Mouse (Mus musculus) CD8-positive naive resting alpha-beta T cell, adult 2 months (primary cell): Measurements from ENCODE around the gene Pfkfb3.
A peak's percentile ranks its signal among the peaks of the same experiment; 100 is the strongest.

Experiments used
- DNase-seq, 2 experiments: peaks; one replicate each; pipeline ENCODE4 v3.0.0; 2022; ENCODE audit warnings: low read depth in 2 of 2, low spot score in 2 of 2

Pfkfb3 gene

GRCm38 (mm10) chr2:11553471-11554400 lies at the start of gene Pfkfb3:
Gene Pfkfb3 (minus strand): TSS chr2:11554077.
- peak; percentile 75 to 79 for DNase-seq

DNA sequence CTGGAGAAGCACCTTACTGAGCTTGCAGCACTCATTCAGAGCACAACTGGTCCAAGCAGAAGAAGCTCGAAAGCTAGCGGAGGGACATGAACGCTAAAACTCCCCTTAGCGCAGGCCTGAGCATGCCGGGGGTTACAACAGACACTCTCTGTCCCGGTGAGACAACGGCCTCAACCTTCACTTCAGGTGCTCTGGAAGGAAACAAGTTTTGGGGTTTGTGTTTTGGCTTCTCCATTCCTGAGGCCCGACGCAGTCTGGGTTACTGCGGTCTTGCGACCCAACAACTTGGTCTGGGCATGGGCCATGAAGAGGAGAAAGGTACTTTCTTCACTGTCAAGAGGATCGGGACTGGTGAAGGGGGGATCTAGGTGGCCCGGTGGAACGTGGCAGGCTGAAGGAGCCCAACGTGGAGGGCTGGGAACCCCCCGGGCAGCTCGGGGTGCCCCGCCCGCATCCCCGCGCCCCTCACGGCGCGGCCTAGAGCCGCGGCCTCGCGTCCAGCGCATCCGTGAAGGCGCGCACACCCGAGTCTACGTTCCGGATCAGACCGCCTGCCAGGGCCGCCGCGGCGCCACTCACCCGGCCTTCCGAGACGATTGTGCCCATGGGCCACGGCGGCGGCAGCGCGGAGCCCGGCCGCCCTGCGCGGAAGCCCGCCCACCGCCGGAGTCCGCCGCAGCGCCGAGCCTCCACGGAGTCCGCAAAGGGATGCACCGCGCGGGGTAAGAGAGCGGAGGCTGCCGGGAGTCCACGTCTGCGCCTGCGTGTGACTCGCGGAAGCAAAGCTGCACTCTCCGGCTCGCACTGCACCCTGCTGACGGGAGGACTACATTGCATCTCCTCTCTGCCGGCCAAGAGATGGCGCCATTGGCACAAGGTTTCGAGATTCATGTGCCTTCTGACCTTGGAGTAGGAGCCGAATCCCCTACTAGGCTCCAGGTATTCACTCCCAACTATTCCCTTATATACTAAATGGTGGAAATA lies 48.9 kb upstream of the Pfkfb3 start:
- peak; percentile 94 to 95 for DNase-seq

DNA sequence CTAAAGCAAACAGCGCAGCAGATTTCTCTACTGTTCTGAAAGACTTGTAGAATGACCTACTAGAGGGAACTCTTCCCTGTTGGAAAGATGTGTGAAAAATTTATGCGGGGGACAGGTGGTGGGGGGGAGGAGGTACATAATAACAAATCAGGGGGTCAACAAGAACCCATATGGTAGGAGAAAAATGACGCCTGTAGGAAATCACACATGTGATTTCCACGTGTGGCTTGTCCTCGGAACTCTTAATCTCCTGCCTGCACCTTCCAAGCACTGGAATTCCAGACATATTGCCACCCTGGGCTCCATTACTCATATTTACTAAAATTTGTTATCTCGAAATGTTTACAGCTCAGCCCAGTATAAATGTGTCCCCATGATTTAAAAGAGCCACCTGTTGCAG lies 47.9 kb upstream of the Pfkfb3 start:
- DNase-seq = no peak

- DNase-seq = no peak
Measured at GRCm38 (mm10) chr2:11597906-11598305, 44.0 kb upstream of the Pfkfb3 start.

DNA sequence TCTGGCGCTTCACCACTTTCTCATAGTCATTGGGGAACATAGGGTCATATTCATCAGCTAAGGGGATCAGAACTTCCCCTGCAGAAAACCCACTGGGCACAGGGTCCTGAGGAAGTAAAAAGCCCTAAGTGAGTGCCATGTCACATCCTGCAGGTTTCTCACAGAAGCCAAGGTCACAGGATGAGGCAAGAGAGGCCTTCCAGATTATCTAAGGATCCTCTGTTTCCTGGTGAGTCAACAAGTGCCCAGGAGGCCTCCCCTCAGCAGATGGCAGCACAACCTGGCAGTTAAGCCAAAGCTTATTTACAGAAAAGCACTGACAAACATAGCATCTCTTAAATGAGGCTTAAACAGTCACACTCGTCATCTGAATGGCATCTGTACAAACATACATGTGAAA lies 42.8 kb upstream of the Pfkfb3 start:
- no peak for DNase-seq

DNA sequence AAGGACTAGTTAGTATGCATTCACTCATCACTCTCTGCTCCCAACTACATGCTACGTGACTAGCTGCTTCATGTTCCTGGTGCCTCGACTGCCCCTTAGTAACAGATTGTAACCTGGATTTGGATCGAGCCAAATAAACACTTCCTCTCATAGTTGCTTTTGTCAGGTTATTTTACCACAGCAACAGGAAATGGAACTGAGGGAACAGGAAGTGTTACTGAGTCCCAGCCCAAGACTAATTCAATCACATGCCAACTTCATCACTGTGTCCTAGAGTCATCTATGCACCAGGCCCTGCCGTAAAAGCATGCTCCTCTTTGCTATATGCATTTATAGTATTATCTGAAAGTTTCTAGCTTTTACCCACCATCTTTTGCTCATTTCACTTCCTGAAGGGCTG lies 34.1 kb upstream of the Pfkfb3 start:
- DNase-seq = no peak

DNA sequence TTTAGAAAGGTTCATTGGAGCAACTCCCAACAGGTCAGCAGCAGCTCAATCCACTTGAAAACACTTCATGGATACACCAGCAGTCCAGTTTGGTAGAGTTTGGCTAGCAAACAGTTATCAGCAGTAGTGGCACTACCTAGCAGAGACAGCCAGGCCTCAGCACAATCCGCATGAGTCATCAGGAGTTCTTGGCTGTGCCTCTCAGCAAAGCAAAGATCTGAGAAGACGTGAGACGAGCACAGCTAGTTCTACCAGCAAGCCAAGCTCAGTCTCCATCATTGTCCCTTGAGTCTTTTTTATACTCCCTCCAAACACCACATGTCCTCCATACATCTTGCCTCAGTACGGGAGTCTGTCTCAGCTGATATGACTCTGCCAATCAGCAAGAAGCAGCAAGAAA lies 25.5 kb upstream of the Pfkfb3 start:
- no peak for DNase-seq

DNA sequence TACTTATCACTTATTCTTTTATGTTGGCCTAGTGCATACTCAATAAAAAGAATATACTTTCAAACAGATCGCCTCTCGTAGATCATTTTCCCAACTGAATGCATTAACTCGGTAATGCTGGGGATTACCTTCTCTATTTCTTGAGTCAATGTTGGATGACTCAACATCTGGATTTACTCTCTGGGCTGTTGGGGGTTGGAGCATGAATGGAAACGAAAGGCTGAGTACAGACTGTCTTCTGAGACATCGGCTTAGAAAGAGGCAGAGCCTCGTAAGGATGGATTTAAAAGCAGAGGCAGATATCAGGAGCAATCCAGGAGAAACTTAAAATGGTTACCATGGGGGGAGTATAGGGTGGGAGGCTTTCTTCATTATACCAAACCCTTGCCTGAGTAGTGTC lies 24.3 kb upstream of the Pfkfb3 start:
- no peak for DNase-seq

- no peak for DNase-seq
Measured at GRCm38 (mm10) chr2:11573684-11574083, 19.8 kb upstream of the Pfkfb3 start.

- DNase-seq = no peak
Measured at GRCm38 (mm10) chr2:11571004-11571535, 17.2 kb upstream of the Pfkfb3 start.

- DNase-seq = no peak
Measured at GRCm38 (mm10) chr2:11568471-11568870, 14.6 kb upstream of the Pfkfb3 start.

DNA sequence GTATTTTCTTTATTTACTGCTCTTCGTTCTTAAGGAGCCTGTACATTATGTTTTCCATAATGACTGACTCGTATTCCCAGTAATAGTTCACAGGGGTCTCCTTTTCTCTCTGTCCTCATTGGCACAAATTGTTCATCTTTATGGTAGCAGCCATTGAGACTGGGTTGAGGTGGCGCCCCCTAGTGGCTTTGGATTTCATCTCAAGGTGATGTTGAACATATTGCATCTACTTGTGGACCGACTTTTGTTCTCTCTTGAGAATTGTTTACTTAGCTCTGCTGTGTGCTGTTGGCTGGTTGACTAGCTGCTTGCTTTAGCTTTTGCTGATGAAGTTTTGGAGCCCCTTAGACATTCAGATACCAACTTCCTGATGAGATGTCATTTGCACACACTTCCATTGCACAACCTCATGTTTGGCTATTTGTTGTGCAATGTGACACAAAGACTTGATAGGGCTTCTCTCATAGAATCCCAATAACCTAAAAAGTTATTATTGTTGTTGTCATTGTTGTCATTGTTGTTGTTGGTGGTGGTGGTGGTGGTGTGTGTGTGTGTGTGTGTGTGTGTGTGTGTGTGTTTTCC lies 14.0 kb upstream of the Pfkfb3 start:
- peak; percentile 67 to 74 for DNase-seq

DNA sequence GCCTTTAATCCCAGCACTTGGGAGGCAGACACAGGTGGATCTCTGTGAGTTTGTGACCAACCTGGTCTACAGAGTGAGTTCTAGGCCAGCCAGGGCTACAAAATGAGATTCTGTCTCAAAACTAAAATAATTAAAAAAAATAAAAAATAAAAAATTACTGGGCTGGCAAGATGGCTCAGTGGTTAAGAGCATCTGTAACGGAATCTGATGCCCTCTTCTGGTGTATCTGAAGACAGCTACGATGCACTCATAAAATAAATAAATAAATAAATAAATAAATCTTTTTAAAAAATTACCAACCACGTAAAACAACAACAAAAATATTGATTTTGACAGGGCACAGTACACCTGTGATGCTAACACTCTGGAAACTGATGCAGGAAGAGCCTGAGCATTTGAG lies 13.0 kb upstream of the Pfkfb3 start:
- no peak for DNase-seq

- no peak for DNase-seq
Measured at GRCm38 (mm10) chr2:11566241-11566640, 12.4 kb upstream of the Pfkfb3 start.

DNA sequence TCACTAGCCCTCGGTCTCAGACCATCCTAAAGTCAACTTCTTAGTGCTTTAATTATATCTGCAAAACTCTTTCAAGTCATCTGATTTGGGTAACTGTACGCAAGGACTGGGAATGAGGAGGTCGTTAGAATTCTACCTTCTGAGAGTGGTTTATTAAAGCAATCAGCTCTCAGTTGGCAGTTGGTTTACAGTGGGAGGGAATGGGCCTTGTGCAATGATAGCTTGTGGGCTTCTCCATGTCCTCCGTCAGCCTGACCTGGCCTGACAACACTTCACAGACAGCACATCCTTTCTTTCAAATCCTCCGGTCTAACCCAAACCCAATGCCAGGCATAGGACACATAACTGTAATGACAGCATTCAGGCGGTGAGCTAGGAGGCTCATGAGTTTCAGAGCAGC lies 10.9 kb upstream of the Pfkfb3 start:
- DNase-seq = no peak

DNA sequence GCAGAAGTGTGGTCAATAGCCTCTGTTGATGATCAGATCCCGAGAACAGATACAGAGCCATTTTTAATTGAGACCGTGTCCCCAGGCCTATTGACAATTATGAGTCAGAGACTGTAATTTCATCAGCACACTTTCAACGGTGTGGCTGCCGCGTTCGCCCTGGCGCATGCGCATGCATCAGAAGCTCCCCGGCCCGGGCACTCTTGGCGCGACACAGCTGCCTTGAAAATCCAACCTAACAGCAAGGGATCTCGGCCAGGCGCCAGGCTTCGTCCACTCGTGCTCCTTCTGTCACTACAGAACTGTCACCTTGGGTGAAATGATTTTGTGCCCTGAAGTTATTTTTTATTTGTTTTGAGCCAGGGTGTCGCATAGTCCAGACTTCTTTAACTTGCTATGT lies 9.4 kb upstream of the Pfkfb3 start:
- DNase-seq = no peak

GRCm38 (mm10) chr2:11558654-11559053 lies 4.8 kb upstream of the Pfkfb3 start:
- no peak for DNase-seq

DNA sequence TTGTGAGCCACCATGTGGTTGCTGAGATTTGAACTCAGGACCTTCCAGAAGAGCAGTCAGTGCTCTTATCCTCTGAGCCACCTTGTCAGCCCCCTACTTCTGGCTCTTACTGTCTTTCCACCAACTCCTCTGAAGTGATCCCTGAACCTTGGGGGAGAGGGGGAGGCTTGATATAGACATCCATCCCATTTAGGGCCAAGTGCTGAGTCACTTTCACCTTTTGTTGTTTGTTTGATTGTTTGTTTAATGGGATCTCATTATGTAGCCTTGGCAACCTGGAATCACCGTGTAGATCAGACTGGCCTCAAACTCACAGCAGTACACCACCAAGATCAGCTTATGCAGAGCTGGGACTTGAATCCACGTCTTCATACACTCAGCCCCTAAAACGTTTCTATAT lies 3.4 kb upstream of the Pfkfb3 start:
- DNase-seq = no peak

DNA sequence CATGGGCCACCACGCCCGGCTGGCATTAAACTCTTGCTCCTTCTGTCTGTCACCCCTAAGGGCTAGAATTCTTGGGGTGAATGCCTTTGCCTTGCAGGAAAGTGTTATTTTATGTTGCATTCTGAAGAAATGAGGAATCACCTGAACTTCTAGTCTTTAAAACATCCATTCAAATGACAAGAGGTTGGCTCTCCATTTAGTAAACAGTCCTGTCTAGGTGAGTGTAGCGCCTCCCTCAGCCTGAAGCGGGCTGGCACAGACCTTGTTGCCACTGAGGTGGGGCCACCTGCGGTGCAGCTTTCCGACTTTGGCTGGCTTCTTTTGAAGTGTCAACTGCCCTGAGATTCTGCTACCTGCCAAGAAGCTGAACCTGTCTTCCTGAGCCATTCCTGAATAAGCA lies 1.4 kb upstream of the Pfkfb3 start:
- no peak for DNase-seq

GRCm38 (mm10) chr2:11552966-11553451 lies 868 bp downstream of the Pfkfb3 start:
- peak in 1 of 2 experiments; percentile 47 for DNase-seq

GRCm38 (mm10) chr2:11552297-11552821 lies 1.5 kb downstream of the Pfkfb3 start:
- DNase-seq = no peak
